Mouse (Mus musculus) intestine, postnatal 0 days (tissue): ENCODE measurements at regions not wholly inside any gene's neighbourhood (a gene's known extent, or its start where the extent isn't known, plus 50 kb on each side); places are given as distances from the start of the nearest gene placed in this dataset.

Experiments used
- ATAC-seq: fragments of 200-750 bp; cut with Nextera tagmentation; 2 replicates; pipeline ENCODE4 v1.8.0; 2017; ENCODE audit warnings: mild to moderate bottlenecking, moderate TSS enrichment, moderate library complexity
- H3K27ac ChIP-seq: fragments of 300-500 bp; sonication (generic); 2 replicates; pipeline ENCODE4 v1.5.1; 2014; ENCODE audit warnings: mild to moderate bottlenecking, low read depth, low read length, moderate library complexity
- H3K27me3 ChIP-seq: fragments of 300-500 bp; sonication (generic); replicated peaks from 2 replicates; pipeline ENCODE4 v1.6.1; 2014; ENCODE audit warnings: low read length, mixed read lengths; ENCODE audit not compliant: control insufficient read depth, insufficient read depth
- H3K36me3 ChIP-seq: fragments of 300-500 bp; sonication (generic); 2 replicates; pipeline ENCODE4 v1.6.1; 2014; ENCODE audit warnings: mild to moderate bottlenecking, moderate library complexity; ENCODE audit not compliant: control insufficient read depth, insufficient read depth
- H3K4me1 ChIP-seq: fragments of 300-500 bp; sonication (generic); replicated peaks from 2 replicates; pipeline ENCODE4 v1.6.1; 2014; ENCODE audit warnings: antibody characterized with exemption, low read length, mixed read lengths; ENCODE audit not compliant: control insufficient read depth, insufficient read depth
- H3K4me2 ChIP-seq: fragments of 300-500 bp; sonication (generic); replicated peaks from 2 replicates; pipeline ENCODE4 v1.6.1; 2014; ENCODE audit warnings: low read depth, mild to moderate bottlenecking, moderate library complexity
- H3K4me3 ChIP-seq: fragments of 300-500 bp; sonication (generic); 2 replicates; pipeline ENCODE4 v1.5.1; 2014; ENCODE audit warnings: low read depth, low read length
- H3K9ac ChIP-seq: fragments of 300-500 bp; sonication (generic); 2 replicates; pipeline ENCODE4 v1.6.1; 2014; ENCODE audit warnings: mild to moderate bottlenecking, low read depth, low read length
- H3K9me3 ChIP-seq: fragments of 300-500 bp; sonication (generic); 2 replicates; pipeline ENCODE4 v1.6.1; 2016; ENCODE audit warnings: mixed run types; ENCODE audit not compliant: control insufficient read depth
- CTCF ChIP-seq: sonication (generic); IDR thresholded peaks from 2 replicates; pipeline ENCODE4 v1.5.1; 2016; ENCODE audit warnings: low read depth, mild to moderate bottlenecking, control low read depth, antibody characterized with exemption, moderate library complexity
- WGBS: fragments of 180-500 bp; shearing (Covaris S2); extraction: QIAGEN DNeasy Blood & Tissue Kit; methylation state at CpG from one replicate; pipeline ENCODE4 v1.1.7; 2014; 5-methylcytosine and 5-hydroxymethylcytosine counted together

- no peak for ATAC-seq
- H3K36me3 ChIP-seq: no peaks in the 10 kb centered on the region
- whole genome bisulfite sequencing: 64% methylated on average over 3 of the region's 3 CpGs
- no peak overlapping the region for H3K4me3 ChIP-seq
- H3K27me3 ChIP-seq: no peaks in the 10 kb centered on the region
- no peak overlapping the region for H3K27ac ChIP-seq
- H3K4me2 ChIP-seq: no peak overlapping the region
- no peaks in the 10 kb centered on the region for H3K9me3 ChIP-seq
- H3K4me1 ChIP-seq: no peaks in the 10 kb centered on the region
- no peak for TF ChIP-seq CTCF
- H3K9ac ChIP-seq: no peak overlapping the region
Observed at GRCm38 (mm10) chr2:174868186-174868585, 107.8 kb downstream of the Edn3 start.

- ATAC-seq: no peak
- no peak for TF ChIP-seq CTCF
Observed at GRCm38 (mm10) chr2:174868743-174869369, 108.4 kb downstream of the Edn3 start.

GRCm38 (mm10) chr2:174870284-174870683 lies 109.9 kb downstream of the Edn3 start:
- H3K27ac ChIP-seq: no peak overlapping the region
- no peaks in the 10 kb centered on the region for H3K9me3 ChIP-seq
- no peaks in the 10 kb centered on the region for H3K36me3 ChIP-seq
- TF ChIP-seq CTCF: peak; percentile 59
- 78% methylated on average over 5 of the region's 5 CpGs for WGBS
- no peak for ATAC-seq
- H3K27me3 ChIP-seq: no peaks in the 10 kb centered on the region
- H3K4me3 ChIP-seq: no peak overlapping the region
- no peak overlapping the region for H3K9ac ChIP-seq
- H3K4me2 ChIP-seq: no peak overlapping the region
- H3K4me1 ChIP-seq: no peaks in the 10 kb centered on the region

More at GRCm38 (mm10) chr2:174868743-174869369, 108.4 kb downstream of the Edn3 start:
- no peaks in the 10 kb centered on the region for H3K27me3 ChIP-seq
- no peak overlapping the region; the same call in 1 of the 2 replicates for H3K27ac ChIP-seq
- H3K4me3 ChIP-seq: no peak overlapping the region
- no peak overlapping the region for H3K4me2 ChIP-seq
- no peaks in the 10 kb centered on the region for H3K4me1 ChIP-seq
- WGBS: 53% methylated on average over 8 of the region's 8 CpGs
- no peak overlapping the region for H3K9ac ChIP-seq
- no peaks in the 10 kb centered on the region for H3K36me3 ChIP-seq
- no peaks in the 10 kb centered on the region for H3K9me3 ChIP-seq

- Histone ChIP-seq H3K9ac (no peak overlapping the region), H3K4me3 (no peak overlapping the region), H3K27ac (no peak overlapping the region), H3K9me3 (no peaks in the 10 kb centered on the region), H3K4me1 (no peaks in the 10 kb centered on the region), H3K4me2 (no peak overlapping the region), H3K36me3 (no peaks in the 10 kb centered on the region), H3K27me3 (no peaks in the 10 kb centered on the region)
- no peak for ATAC-seq
- no peak for TF ChIP-seq CTCF
- 67% methylated on average over 10 of the region's 10 CpGs for WGBS
Observed at GRCm38 (mm10) chr2:174871225-174871624, 110.8 kb downstream of the Edn3 start.

GRCm38 (mm10) chr2:174871844-174872243 lies 111.4 kb downstream of the Edn3 start:
- Histone ChIP-seq H3K4me1 (no peaks in the 10 kb centered on the region), H3K9me3 (no peaks in the 10 kb centered on the region), H3K9ac (no peak overlapping the region), H3K36me3 (no peaks in the 10 kb centered on the region), H3K4me3 (no peak overlapping the region), H3K27ac (no peak overlapping the region), H3K27me3 (no peaks in the 10 kb centered on the region), H3K4me2 (no peak overlapping the region)
- ATAC-seq: no peak
- TF ChIP-seq CTCF: no peak
- WGBS: 67% methylated on average over 3 of the region's 3 CpGs

- H3K4me3 ChIP-seq: no peak overlapping the region
- 50% methylated on average over 5 of the region's 5 CpGs for WGBS
- no peak for TF ChIP-seq CTCF
- no peak overlapping the region for H3K4me2 ChIP-seq
- ATAC-seq: no peak
- H3K27ac ChIP-seq: no peak overlapping the region
- H3K36me3 ChIP-seq: no peaks in the 10 kb centered on the region
- H3K27me3 ChIP-seq: no peaks in the 10 kb centered on the region
- H3K4me1 ChIP-seq: 0 out of 2 replicates have a peak, but pooled peaks cover 2% of the 10 kb centered on the region
- H3K9ac ChIP-seq: no peak overlapping the region
- no peaks in the 10 kb centered on the region for H3K9me3 ChIP-seq
Observed at GRCm38 (mm10) chr2:174876886-174877285, 116.5 kb downstream of the Edn3 start.
